Mouse (Mus musculus) liver, embryonic 14.5 days (tissue): ENCODE data around the gene Col9a1.

ENCODE experiments used
- CTCF ChIP-seq: IDR thresholded peaks from 2 replicates; pipeline ENCODE4 v1.5.1; 2016; ENCODE audit warnings: antibody characterized with exemption, low read depth, control low read depth
- EP300 ChIP-seq: IDR thresholded peaks from 2 replicates; pipeline ENCODE4 v1.6.1; 2016; ENCODE audit warnings: antibody characterized with exemption, low read depth

DNA sequence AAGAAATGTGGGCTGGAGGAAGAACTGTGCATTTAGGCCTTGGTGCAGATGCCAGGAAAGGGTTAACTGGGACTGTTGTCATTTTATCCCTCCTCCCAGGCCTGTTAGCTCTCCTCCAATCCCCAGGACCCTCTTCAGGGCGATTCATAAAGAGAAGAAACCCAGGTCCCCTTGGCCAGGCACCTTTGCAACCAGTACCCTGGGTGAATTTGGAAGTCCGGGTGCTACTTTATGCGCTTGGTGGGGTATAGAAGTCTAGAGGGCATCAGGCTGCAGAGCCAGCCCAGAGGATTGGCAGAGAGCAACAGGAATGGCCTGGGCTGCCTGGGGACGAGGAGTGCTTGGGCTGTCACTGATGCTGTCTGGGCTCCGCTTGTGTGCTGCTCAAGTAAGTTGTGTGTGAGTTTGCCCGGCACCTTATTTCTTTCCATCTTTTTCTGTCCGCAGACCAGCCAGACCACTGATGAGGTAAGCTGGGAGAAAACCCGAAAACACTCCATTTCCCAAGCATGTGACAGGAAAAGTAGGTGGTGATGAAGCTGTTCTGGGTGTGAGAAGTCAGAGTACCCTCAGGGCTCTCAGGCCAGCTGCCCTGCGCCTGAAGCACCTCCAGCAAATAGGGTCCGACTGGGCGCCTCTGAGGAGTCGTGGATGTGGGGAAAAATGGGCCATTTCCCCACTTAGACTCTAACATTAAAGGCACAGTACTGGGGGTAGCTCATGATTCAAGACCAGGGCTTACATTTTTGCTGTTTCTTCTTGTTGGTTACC is 17.8 kb downstream of the Col9a1 start:
- TF ChIP-seq CTCF (no peak), EP300 (no peak)
